Mouse (Mus musculus): ENCODE results near the gene Thrsp.
"Not testable (repeated sequence)": the region's sequence is repeated elsewhere in the genome, so short reads cannot be mapped to it uniquely, and the experiment has no call there.

Thrsp gene

GRCm38 (mm10) chr7:97416906-97417777 is at the start of gene Thrsp:
Gene Thrsp, minus strand, starts transcription at chr7:97417730.
- DNase-seq (ENCODE audit: low spot score in 2 of 2) = peak; percentile 35 to 75

- DNase-seq (ENCODE audit: low spot score in 2 of 2) = no peak
Observed at GRCm38 (mm10) chr7:97455577-97455976, 38.0 kb upstream of the Thrsp start.

GRCm38 (mm10) chr7:97454795-97455194 is 37.3 kb upstream of the Thrsp start:
- no peak for DNase-seq (ENCODE audit: low spot score in 2 of 2)

GRCm38 (mm10) chr7:97453141-97453921 is 35.8 kb upstream of the Thrsp start:
- DNase-seq (ENCODE audit: low spot score in 2 of 2) = no peak

- DNase-seq (ENCODE audit: low spot score in 2 of 2) = no peak
Observed at GRCm38 (mm10) chr7:97452196-97452595, 34.7 kb upstream of the Thrsp start.

GRCm38 (mm10) chr7:97451023-97451422 is 33.5 kb upstream of the Thrsp start, which contains the start of gene Kctd14:
Gene Kctd14, plus strand, starts transcription at chr7:97451323.
- not testable (repeated sequence) for DNase-seq (ENCODE audit: low spot score in 2 of 2)

- DNase-seq (ENCODE audit: low spot score in 2 of 2) = no peak
Observed at GRCm38 (mm10) chr7:97447050-97447531, 29.6 kb upstream of the Thrsp start.

GRCm38 (mm10) chr7:97446171-97446925 is 28.8 kb upstream of the Thrsp start:
- DNase-seq (ENCODE audit: low spot score in 2 of 2) = peak; percentile 87 to 97

GRCm38 (mm10) chr7:97438986-97439385 is 21.5 kb upstream of the Thrsp start:
- DNase-seq (ENCODE audit: low spot score in 2 of 2) = no peak

- DNase-seq (ENCODE audit: low spot score in 2 of 2) = no peak
Observed at GRCm38 (mm10) chr7:97434517-97434916, 17.0 kb upstream of the Thrsp start.

GRCm38 (mm10) chr7:97433517-97433916 is 16.0 kb upstream of the Thrsp start:
- DNase-seq (ENCODE audit: low spot score in 2 of 2) = not testable (repeated sequence)

GRCm38 (mm10) chr7:97429705-97430104 is 12.2 kb upstream of the Thrsp start:
- DNase-seq (ENCODE audit: low spot score in 2 of 2) = peak in 1 of 2 experiments; percentile 46

- peak in 1 of 2 experiments; percentile 44 for DNase-seq (ENCODE audit: low spot score in 2 of 2)
Observed at GRCm38 (mm10) chr7:97427778-97428420, 10.4 kb upstream of the Thrsp start.

- DNase-seq (ENCODE audit: low spot score in 2 of 2) = no peak
Observed at GRCm38 (mm10) chr7:97427296-97427695, 9.8 kb upstream of the Thrsp start.

- DNase-seq (ENCODE audit: low spot score in 2 of 2) = no peak
Observed at GRCm38 (mm10) chr7:97426566-97426965, 9.0 kb upstream of the Thrsp start.

- DNase-seq (ENCODE audit: low spot score in 2 of 2) = peak; percentile 98
Observed at GRCm38 (mm10) chr7:97424621-97425245, 7.2 kb upstream of the Thrsp start.

- no peak for DNase-seq (ENCODE audit: low spot score in 2 of 2)
Observed at GRCm38 (mm10) chr7:97423754-97424153, 6.2 kb upstream of the Thrsp start.

GRCm38 (mm10) chr7:97420958-97421651 is 3.6 kb upstream of the Thrsp start:
- DNase-seq (ENCODE audit: low spot score in 2 of 2) = peak in 1 of 2 experiments; percentile 42

- DNase-seq (ENCODE audit: low spot score in 2 of 2) = no peak
Observed at GRCm38 (mm10) chr7:97420406-97420805, 2.9 kb upstream of the Thrsp start.

- DNase-seq (ENCODE audit: low spot score in 2 of 2) = no peak
Observed at GRCm38 (mm10) chr7:97419163-97419562, 1.6 kb upstream of the Thrsp start.

All from cerebellum, postnatal 4 days (tissue).